Mouse (Mus musculus): ENCODE measurements around the gene Hectd2.

- no peak for TF ChIP-seq POLR2A (IDR thresholded peaks at IDR 0.05; ENCODE audit: insufficient read depth, low read length)
- no peak for TF ChIP-seq CTCF (IDR thresholded peaks at IDR 0.05; ENCODE audit: low read depth, low read length)
- TF ChIP-seq EP300 (IDR thresholded peaks at IDR 0.05; ENCODE audit: insufficient read depth, low read depth, low read length) = no peak
These were observed 4.9 kb downstream of the Hectd2 start for GRCm38 (mm10) chr19:36559331-36559730.
